17 mouse cellular contexts compared by ENCODE assay signal in the genomic region with DNA sequence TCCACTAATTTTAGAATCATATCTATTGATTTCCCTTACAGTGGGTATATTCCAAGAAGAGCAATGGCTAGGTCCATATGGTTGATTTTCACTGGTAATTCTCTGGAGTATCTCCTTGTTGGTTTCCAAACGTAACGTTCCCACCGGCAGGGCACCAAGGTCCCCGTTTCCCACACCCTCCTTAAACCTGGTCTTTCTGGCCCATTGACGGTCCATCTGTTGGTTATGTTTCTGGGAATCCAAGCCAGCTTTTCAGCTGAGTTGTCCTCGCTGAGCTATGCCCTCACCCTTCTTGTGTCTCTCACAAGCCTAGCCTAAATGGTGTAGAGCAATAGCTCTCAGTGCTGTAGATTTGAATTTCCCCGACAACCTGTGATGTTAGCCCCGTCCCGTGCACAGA.
"Had no signal": no experiment of that assay in that cellular context is flagged by ENCODE, and none has a peak within 500 bp of the region (broad histone marks: within the 10 kb centered on the region; RNA-seq: fewer than 3 reads in every experiment).

No protein-coding gene starts in this region.

- ATAC-seq: lung, postnatal 0 days; midbrain, embryonic 13.5 days; midbrain, embryonic 15.5 days had no signal

- H3K4me1 ChIP-seq: megakaryocyte, embryonic 14.5 days; midbrain, embryonic 13.5 days; midbrain, embryonic 15.5 days had no signal

- H3K36me3 ChIP-seq: lung, embryonic 15.5 days; midbrain, embryonic 13.5 days; midbrain, embryonic 15.5 days; neural tube, embryonic 12.5 days; stomach, embryonic 15.5 days had no signal

- H3K27ac ChIP-seq: lung, embryonic 15.5 days; macrophage; midbrain, embryonic 13.5 days; midbrain, embryonic 15.5 days; neural tube, embryonic 12.5 days; stomach, embryonic 15.5 days; stomach, postnatal 0 days had no signal

- DNase-seq: lung, adult 2 months; lung, postnatal 14 days; lung, postnatal 36 days; right cerebral cortex, postnatal 14 days; thymus, adult 2 months; thymus, postnatal 25 days; thymus, postnatal 4 days had no signal

- H3K9me3 ChIP-seq: lung, embryonic 15.5 days; midbrain, embryonic 13.5 days; midbrain, embryonic 15.5 days; neural tube, embryonic 12.5 days; stomach, embryonic 15.5 days had no signal

- H3K4me3 ChIP-seq: lung, embryonic 15.5 days; megakaryocyte, embryonic 14.5 days; midbrain, embryonic 13.5 days; midbrain, embryonic 15.5 days; neural tube, embryonic 12.5 days; stomach, embryonic 15.5 days had no signal

- H3K9ac ChIP-seq: lung, embryonic 15.5 days; midbrain, embryonic 13.5 days; midbrain, embryonic 15.5 days; neural tube, embryonic 12.5 days; stomach, embryonic 15.5 days had no signal

- H3K4me2 ChIP-seq: lung, embryonic 15.5 days; midbrain, embryonic 11.5 days; midbrain, embryonic 13.5 days; midbrain, embryonic 15.5 days; neural tube, embryonic 12.5 days; stomach, embryonic 15.5 days had no signal

- H3K27me3 ChIP-seq: lung, embryonic 15.5 days; megakaryocyte, embryonic 14.5 days; midbrain, embryonic 13.5 days; midbrain, embryonic 15.5 days; neural tube, embryonic 12.5 days; stomach, embryonic 15.5 days had no signal
